Mouse (Mus musculus) spleen, adult 12 weeks (tissue): ENCODE results near the gene Optc.

Experiments
- DNase-seq: peaks from one replicate; pipeline ENCODE4 v3.0.0; 2022; ENCODE audit warnings: low spot score

Optc gene

GRCm38 (mm10) chr1:133907949-133908658, at the start of gene Optc:
Gene Optc, minus strand, starts transcription at chr1:133907999.
- DNase-seq: no peak

- no peak for DNase-seq
Measured at GRCm38 (mm10) chr1:133954009-133954408, 46.2 kb upstream of the Optc start.

GRCm38 (mm10) chr1:133953261-133953742, 45.5 kb upstream of the Optc start:
- DNase-seq: no peak

- no peak for DNase-seq
Measured at GRCm38 (mm10) chr1:133951598-133951997, 43.8 kb upstream of the Optc start.

GRCm38 (mm10) chr1:133950061-133950782, 42.4 kb upstream of the Optc start:
- no peak for DNase-seq

GRCm38 (mm10) chr1:133945106-133945505, 37.3 kb upstream of the Optc start:
- no peak for DNase-seq

- no peak for DNase-seq
Measured at GRCm38 (mm10) chr1:133941904-133942303, 34.1 kb upstream of the Optc start.

GRCm38 (mm10) chr1:133941158-133941860, 33.5 kb upstream of the Optc start:
- no peak for DNase-seq

- no peak for DNase-seq
Measured at GRCm38 (mm10) chr1:133940481-133941092, 32.8 kb upstream of the Optc start.

GRCm38 (mm10) chr1:133939708-133940107, 31.9 kb upstream of the Optc start:
- DNase-seq: no peak

- no peak for DNase-seq
Measured at GRCm38 (mm10) chr1:133936169-133936568, 28.4 kb upstream of the Optc start.

GRCm38 (mm10) chr1:133934354-133934963, 26.7 kb upstream of the Optc start:
- DNase-seq: no peak

- DNase-seq: no peak
Measured at GRCm38 (mm10) chr1:133933301-133934195, 25.7 kb upstream of the Optc start.

- DNase-seq: no peak
Measured at GRCm38 (mm10) chr1:133929980-133930379, 22.2 kb upstream of the Optc start.

GRCm38 (mm10) chr1:133925223-133925622, 17.4 kb upstream of the Optc start:
- no peak for DNase-seq

GRCm38 (mm10) chr1:133924141-133924875, 16.5 kb upstream of the Optc start:
- DNase-seq: no peak

GRCm38 (mm10) chr1:133923071-133923470, 15.3 kb upstream of the Optc start:
- DNase-seq: no peak

- DNase-seq: no peak
Measured at GRCm38 (mm10) chr1:133921304-133921751, 13.5 kb upstream of the Optc start, which contains the start of gene Prelp. Gene Prelp, minus strand, starts transcription at chr1:133921414.

GRCm38 (mm10) chr1:133920876-133921275, 13.1 kb upstream of the Optc start:
- DNase-seq: no peak

- no peak for DNase-seq
Measured at GRCm38 (mm10) chr1:133920401-133920800, 12.6 kb upstream of the Optc start.
